In genomic region chr4:102862751-102863710, GRCm38 (mm10) we compare ENCODE assay signal across 20 mouse cellular contexts.
A peak's percentile ranks its signal among the peaks of the same experiment; 100 is the strongest.
DNase-seq lines count a peak whose midpoint lies in the region; ATAC-seq lines count a peak whose summit lies in the region.
"Had no signal": no experiment of that assay in that cellular context is flagged by ENCODE, and none has a peak within 500 bp of the region (broad histone marks: within the 10 kb centered on the region; RNA-seq: fewer than 3 reads in every experiment).

No protein-coding gene starts in this region.

- no peak for DNase-seq in hindbrain, embryonic 14.5 days (ENCODE audit: low spot score)
- no peak for DNase-seq in midbrain, embryonic 11.5 days (ENCODE audit: low spot score, missing footprints)
- no peak for DNase-seq in liver, embryonic 13.5 days
- DNase-seq in right cerebral cortex, adult 18-20 months: no peak
- DNase-seq in kidney, postnatal 10 days: no peak
- DNase-seq: adrenal gland, adult 8-10 months; cerebellum, adult 11-12 months; cerebellum, postnatal 10 days; kidney, adult 9 months; kidney, postnatal 25 days; lung, embryonic 14.5 days; right cerebral cortex, postnatal 25 days; thymus, postnatal 14 days had no signal

- no peaks in the 10 kb centered on the region for H3K27me3 ChIP-seq in hindbrain, embryonic 13.5 days
- no peaks in the 10 kb centered on the region for H3K27me3 ChIP-seq in hindbrain, embryonic 14.5 days (ENCODE audit: control insufficient read depth, insufficient read depth, low read length)
- H3K27me3 ChIP-seq in midbrain, embryonic 15.5 days (replicated peaks): no peaks in the 10 kb centered on the region
- no peaks in the 10 kb centered on the region for H3K27me3 ChIP-seq in midbrain, embryonic 11.5 days (ENCODE audit: control insufficient read depth, insufficient read depth, low read length)
- no peaks in the 10 kb centered on the region for H3K27me3 ChIP-seq in liver, embryonic 13.5 days
- H3K27me3 ChIP-seq: limb, embryonic 12.5 days had no signal

- no peaks in the 10 kb centered on the region for H3K9me3 ChIP-seq in hindbrain, embryonic 13.5 days
- no peaks in the 10 kb centered on the region for H3K9me3 ChIP-seq in hindbrain, embryonic 14.5 days (ENCODE audit: control insufficient read depth, low read length)
- no peaks in the 10 kb centered on the region for H3K9me3 ChIP-seq in midbrain, embryonic 15.5 days
- no peaks in the 10 kb centered on the region for H3K9me3 ChIP-seq in midbrain, embryonic 11.5 days (ENCODE audit: control insufficient read depth, low read length)
- H3K9me3 ChIP-seq in liver, embryonic 13.5 days (replicated peaks): no peaks in the 10 kb centered on the region
- H3K9me3 ChIP-seq: limb, embryonic 12.5 days had no signal

- no peak overlapping the region for H3K4me3 ChIP-seq in hindbrain, embryonic 13.5 days
- H3K4me3 ChIP-seq in hindbrain, embryonic 14.5 days (replicated peaks; ENCODE audit: low read length): no peak overlapping the region
- no peak overlapping the region for H3K4me3 ChIP-seq in midbrain, embryonic 15.5 days
- no peak overlapping the region for H3K4me3 ChIP-seq in midbrain, embryonic 11.5 days (ENCODE audit: low read depth, low read length)
- no peak overlapping the region for H3K4me3 ChIP-seq in liver, embryonic 13.5 days (replicated peaks)
- H3K4me3 ChIP-seq: limb, embryonic 12.5 days had no signal

- peaks cover 19% of the 10 kb centered on the region for H3K36me3 ChIP-seq in hindbrain, embryonic 13.5 days
- H3K36me3 ChIP-seq in hindbrain, embryonic 14.5 days (replicated peaks; ENCODE audit: control insufficient read depth, insufficient read depth): peaks cover 14% of the 10 kb centered on the region; the same call in 1 of the 2 replicates
- H3K36me3 ChIP-seq in midbrain, embryonic 15.5 days (replicated peaks): no peaks in the 10 kb centered on the region
- no peaks in the 10 kb centered on the region for H3K36me3 ChIP-seq in midbrain, embryonic 11.5 days (ENCODE audit: control insufficient read depth, insufficient read depth, low read length)
- no peaks in the 10 kb centered on the region for H3K36me3 ChIP-seq in liver, embryonic 13.5 days
- H3K36me3 ChIP-seq: G1E; limb, embryonic 12.5 days had no signal

- H3K27ac ChIP-seq in hindbrain, embryonic 13.5 days: no peak overlapping the region
- H3K27ac ChIP-seq in hindbrain, embryonic 14.5 days: no peak overlapping the region
- H3K27ac ChIP-seq in midbrain, embryonic 15.5 days: no peak overlapping the region
- H3K27ac ChIP-seq in midbrain, embryonic 11.5 days (ENCODE audit: low read depth, low read length): no peak overlapping the region
- peak overlapping the region; percentile 34 for H3K27ac ChIP-seq in liver, embryonic 13.5 days
- H3K27ac ChIP-seq: limb, embryonic 12.5 days; macrophage had no signal

- no peaks in the 10 kb centered on the region for H3K4me1 ChIP-seq in hindbrain, embryonic 13.5 days (replicated peaks)
- no peaks in the 10 kb centered on the region for H3K4me1 ChIP-seq in hindbrain, embryonic 14.5 days (replicated peaks; ENCODE audit: control insufficient read depth, insufficient read depth, low read length)
- no peaks in the 10 kb centered on the region for H3K4me1 ChIP-seq in midbrain, embryonic 15.5 days
- H3K4me1 ChIP-seq in midbrain, embryonic 11.5 days (ENCODE audit: control insufficient read depth, insufficient read depth, low read length): no peaks in the 10 kb centered on the region
- H3K4me1 ChIP-seq in liver, embryonic 13.5 days (replicated peaks): no peaks in the 10 kb centered on the region

- H3K4me2 ChIP-seq in hindbrain, embryonic 13.5 days: no peak overlapping the region
- H3K4me2 ChIP-seq in hindbrain, embryonic 14.5 days (replicated peaks): no peak overlapping the region
- H3K4me2 ChIP-seq in midbrain, embryonic 15.5 days: no peak overlapping the region
- no peak overlapping the region for H3K4me2 ChIP-seq in midbrain, embryonic 11.5 days
- no peak overlapping the region for H3K4me2 ChIP-seq in liver, embryonic 13.5 days
- H3K4me2 ChIP-seq: heart, embryonic 11.5 days; limb, embryonic 12.5 days; lung, embryonic 14.5 days had no signal

- H3K9ac ChIP-seq in hindbrain, embryonic 13.5 days: no peak overlapping the region
- H3K9ac ChIP-seq in hindbrain, embryonic 14.5 days: no peak overlapping the region
- no peak overlapping the region for H3K9ac ChIP-seq in midbrain, embryonic 15.5 days
- no peak overlapping the region for H3K9ac ChIP-seq in midbrain, embryonic 11.5 days (ENCODE audit: low read length)
- no peak overlapping the region for H3K9ac ChIP-seq in liver, embryonic 13.5 days
- H3K9ac ChIP-seq: limb, embryonic 12.5 days; lung, embryonic 14.5 days had no signal

- ATAC-seq in hindbrain, embryonic 13.5 days (ENCODE audit: low FRiP score): 0 out of 2 replicates have a peak, but pooled peaks have one; percentile 21
- ATAC-seq in hindbrain, embryonic 14.5 days (ENCODE audit: low FRiP score): no peak
- 0 out of 2 replicates have a peak, but pooled peaks have one; percentile 33 for ATAC-seq in midbrain, embryonic 15.5 days (replicated peaks)
- no peak for ATAC-seq in midbrain, embryonic 11.5 days (ENCODE audit: low FRiP score)
- peak; percentile 72 for ATAC-seq in liver, embryonic 13.5 days (ENCODE audit: low read depth)
- ATAC-seq: intestine, embryonic 16.5 days had no signal

- 60% methylated on average over 15 of the region's 15 CpGs for WGBS in hindbrain, embryonic 13.5 days
- 63% methylated on average over 15 of the region's 15 CpGs for WGBS in hindbrain, embryonic 14.5 days
- WGBS in midbrain, embryonic 15.5 days: 76% methylated on average over 15 of the region's 15 CpGs
- WGBS in midbrain, embryonic 11.5 days: 77% methylated on average over 15 of the region's 15 CpGs
- 61% methylated on average over 15 of the region's 15 CpGs for WGBS in liver, embryonic 13.5 days (ENCODE audit: insufficient replicate concordance)

Comparison
In these comparisons a context has a peak if more than half of its experiments do, and no peak if none do; other contexts are left out.
1. ATAC-seq: peak in hindbrain, embryonic 13.5 days (single experiment), midbrain, embryonic 15.5 days (single experiment) and liver, embryonic 13.5 days (single experiment); none in hindbrain, embryonic 14.5 days (single experiment) and midbrain, embryonic 11.5 days (single experiment).